Mouse (Mus musculus): ENCODE measurements around the gene Atp6v0e.

- no peak for TF ChIP-seq GATA1 (IDR thresholded peaks at IDR 0.05; ENCODE audit: borderline replicate concordance, low read length)
- TF ChIP-seq FLI1 (IDR thresholded peaks at IDR 0.05; ENCODE audit: low read length): no peak
These were observed 38.0 kb upstream of the Atp6v0e start for GRCm38 (mm10) chr17:26624999-26625398.
